Comparison of ENCODE assay signal across 12 mouse cellular contexts in the genomic region with DNA sequence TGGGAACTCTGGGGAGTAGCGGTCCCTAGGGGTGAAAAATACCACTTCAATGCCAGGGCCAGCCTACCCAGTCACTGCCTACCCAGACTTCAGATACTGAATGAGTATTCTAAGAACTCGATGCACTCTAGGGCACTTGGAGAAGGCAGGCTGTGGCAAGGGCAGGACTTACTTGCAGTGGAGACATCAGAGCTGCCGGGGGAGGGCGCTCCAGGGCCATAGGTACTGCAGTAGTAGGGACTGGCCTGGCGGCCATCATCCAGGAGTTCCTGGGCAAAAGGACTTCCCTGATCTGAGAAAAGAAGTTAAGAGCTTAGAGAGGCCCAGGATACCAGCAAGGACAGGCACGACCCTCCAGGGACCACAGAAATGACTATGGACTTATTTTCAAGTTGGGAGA. TPM values are rescaled to one million over a fixed set of nuclear protein-coding genes. Genes with fewer than 3 reads are reported as not detected.
DNase-seq lines count a peak whose midpoint lies in the region; ATAC-seq and TF ChIP-seq lines count a peak whose summit lies in the region.
"Had no signal": no experiment of that assay in that cellular context is flagged by ENCODE, and none has a peak within 500 bp of the region (broad histone marks: within the 10 kb centered on the region; RNA-seq: fewer than 3 reads in every experiment).

No protein-coding gene starts in this region.

- peak; percentile 72 for TF ChIP-seq CTCF in stomach, postnatal 0 days (IDR thresholded peaks at IDR 0.05; ENCODE audit: low read depth)

- DNase-seq in embryonic facial prominence, embryonic 10.5 days (ENCODE audit: low spot score): no peak
- DNase-seq in embryonic facial prominence, embryonic 14.5 days (ENCODE audit: low spot score): no peak
- peak; percentile 70 to 82 for DNase-seq in kidney, postnatal 25 days
- DNase-seq in stomach, postnatal 0 days (ENCODE audit: low spot score): peak; percentile 93
- no peak for DNase-seq in midbrain, embryonic 14.5 days
- DNase-seq: adrenal gland, adult 8-10 months; layer of hippocampus, adult 9-11 months; liver, embryonic 13.5 days had no signal

- peak overlapping the region; percentile 20 for H3K4me2 ChIP-seq in embryonic facial prominence, embryonic 13.5 days
- peak overlapping the region; percentile 15; the same call in 1 of the 2 replicates for H3K4me2 ChIP-seq in embryonic facial prominence, embryonic 14.5 days (ENCODE audit: low read depth, low read length)
- H3K4me2 ChIP-seq in stomach, postnatal 0 days (replicated peaks; ENCODE audit: low read depth): peak overlapping the region; percentile 54
- H3K4me2 ChIP-seq in forebrain, embryonic 15.5 days (replicated peaks): no peak overlapping the region
- no peak overlapping the region for H3K4me2 ChIP-seq in midbrain, embryonic 14.5 days (ENCODE audit: low read length)
- H3K4me2 ChIP-seq: liver, embryonic 13.5 days had no signal

- 77% methylated on average over 6 of the region's 6 CpGs for WGBS in embryonic facial prominence, embryonic 13.5 days
- WGBS in embryonic facial prominence, embryonic 10.5 days: 84% methylated on average over 6 of the region's 6 CpGs
- WGBS in embryonic facial prominence, embryonic 14.5 days: 82% methylated on average over 6 of the region's 6 CpGs
- WGBS in stomach, postnatal 0 days: 60% methylated on average over 6 of the region's 6 CpGs
- 81% methylated on average over 6 of the region's 6 CpGs for WGBS in forebrain, embryonic 15.5 days
- 80% methylated on average over 6 of the region's 6 CpGs for WGBS in midbrain, embryonic 14.5 days

- no peak overlapping the region for H3K27ac ChIP-seq in embryonic facial prominence, embryonic 13.5 days
- no peak overlapping the region for H3K27ac ChIP-seq in embryonic facial prominence, embryonic 10.5 days (replicated peaks)
- H3K27ac ChIP-seq in embryonic facial prominence, embryonic 14.5 days (replicated peaks; ENCODE audit: low read depth, low read length): no peak overlapping the region
- peak overlapping the region; percentile 77 for H3K27ac ChIP-seq in stomach, postnatal 0 days (replicated peaks)
- H3K27ac ChIP-seq in forebrain, embryonic 15.5 days (replicated peaks): no peak overlapping the region
- H3K27ac ChIP-seq in midbrain, embryonic 14.5 days (replicated peaks; ENCODE audit: low read depth, low read length): no peak overlapping the region
- H3K27ac ChIP-seq: liver, embryonic 13.5 days had no signal

- no peak overlapping the region for H3K4me3 ChIP-seq in embryonic facial prominence, embryonic 13.5 days
- no peak overlapping the region for H3K4me3 ChIP-seq in embryonic facial prominence, embryonic 10.5 days
- no peak overlapping the region for H3K4me3 ChIP-seq in embryonic facial prominence, embryonic 14.5 days (ENCODE audit: low read depth, low read length)
- peak overlapping the region; percentile 44 for H3K4me3 ChIP-seq in stomach, postnatal 0 days (ENCODE audit: low read depth, low read length)
- H3K4me3 ChIP-seq in forebrain, embryonic 15.5 days: no peak overlapping the region
- H3K4me3 ChIP-seq in midbrain, embryonic 14.5 days (replicated peaks; ENCODE audit: low read depth, low read length): no peak overlapping the region
- H3K4me3 ChIP-seq: liver, embryonic 13.5 days had no signal

- H3K36me3 ChIP-seq in embryonic facial prominence, embryonic 13.5 days: peaks cover under 1% of the 10 kb centered on the region; the same call in 1 of the 2 replicates
- peaks cover under 1% of the 10 kb centered on the region; the same call in 1 of the 2 replicates for H3K36me3 ChIP-seq in embryonic facial prominence, embryonic 10.5 days (replicated peaks)
- no peaks in the 10 kb centered on the region for H3K36me3 ChIP-seq in embryonic facial prominence, embryonic 14.5 days (ENCODE audit: control insufficient read depth, insufficient read depth, low read length)
- H3K36me3 ChIP-seq in stomach, postnatal 0 days (ENCODE audit: control insufficient read depth, insufficient read depth, low read length): no peaks in the 10 kb centered on the region
- H3K36me3 ChIP-seq in forebrain, embryonic 15.5 days: no peaks in the 10 kb centered on the region
- H3K36me3 ChIP-seq in midbrain, embryonic 14.5 days (ENCODE audit: control insufficient read depth, insufficient read depth, low read length): no peaks in the 10 kb centered on the region
- H3K36me3 ChIP-seq: liver, embryonic 13.5 days had no signal

- no peaks in the 10 kb centered on the region for H3K9me3 ChIP-seq in embryonic facial prominence, embryonic 13.5 days
- H3K9me3 ChIP-seq in embryonic facial prominence, embryonic 10.5 days: no peaks in the 10 kb centered on the region
- no peaks in the 10 kb centered on the region for H3K9me3 ChIP-seq in embryonic facial prominence, embryonic 14.5 days (ENCODE audit: control insufficient read depth, low read length)
- no peaks in the 10 kb centered on the region for H3K9me3 ChIP-seq in stomach, postnatal 0 days (ENCODE audit: control insufficient read depth, low read length)
- H3K9me3 ChIP-seq in forebrain, embryonic 15.5 days: no peaks in the 10 kb centered on the region
- H3K9me3 ChIP-seq in midbrain, embryonic 14.5 days (ENCODE audit: control insufficient read depth, low read length): no peaks in the 10 kb centered on the region
- H3K9me3 ChIP-seq: liver, embryonic 13.5 days had no signal

- ATAC-seq in embryonic facial prominence, embryonic 13.5 days (ENCODE audit: insufficient number of reproducible peaks, insufficient read depth, low FRiP score, low TSS enrichment, low read depth): no peak
- ATAC-seq in embryonic facial prominence, embryonic 14.5 days (ENCODE audit: low read depth): no peak
- ATAC-seq in stomach, postnatal 0 days (ENCODE audit: low FRiP score, low TSS enrichment): peak; percentile 28; the same call in 1 of the 2 replicates
- ATAC-seq in forebrain, embryonic 15.5 days (replicated peaks): no peak
- ATAC-seq in midbrain, embryonic 14.5 days (ENCODE audit: low FRiP score, low TSS enrichment): no peak
- no peak for ATAC-seq in megakaryocyte progenitor cell, adult 5-6 weeks (replicated peaks; ENCODE audit: poor library complexity)
- ATAC-seq: CD4-positive, CD25-positive, alpha-beta regulatory T cell, adult 4 months had no signal

- H3K9ac ChIP-seq in embryonic facial prominence, embryonic 13.5 days: no peak overlapping the region
- H3K9ac ChIP-seq in embryonic facial prominence, embryonic 14.5 days (ENCODE audit: low read depth, low read length): no peak overlapping the region
- H3K9ac ChIP-seq in stomach, postnatal 0 days (ENCODE audit: low read length): peak overlapping the region; percentile 68
- no peak overlapping the region for H3K9ac ChIP-seq in forebrain, embryonic 15.5 days (replicated peaks)
- no peak overlapping the region for H3K9ac ChIP-seq in midbrain, embryonic 14.5 days (replicated peaks; ENCODE audit: low read length)
- H3K9ac ChIP-seq: liver, embryonic 13.5 days had no signal

- H3K27me3 ChIP-seq in embryonic facial prominence, embryonic 13.5 days: no peaks in the 10 kb centered on the region
- H3K27me3 ChIP-seq in embryonic facial prominence, embryonic 10.5 days (replicated peaks; ENCODE audit: low read depth, poor library complexity, severe bottlenecking): 0 out of 2 replicates have a peak, but pooled peaks cover 3% of the 10 kb centered on the region
- no peaks in the 10 kb centered on the region for H3K27me3 ChIP-seq in embryonic facial prominence, embryonic 14.5 days (replicated peaks; ENCODE audit: control insufficient read depth, insufficient read depth, low read length)
- H3K27me3 ChIP-seq in stomach, postnatal 0 days (ENCODE audit: control insufficient read depth, insufficient read depth, low read length): no peaks in the 10 kb centered on the region
- no peaks in the 10 kb centered on the region for H3K27me3 ChIP-seq in forebrain, embryonic 15.5 days
- no peaks in the 10 kb centered on the region for H3K27me3 ChIP-seq in midbrain, embryonic 14.5 days (ENCODE audit: control insufficient read depth, insufficient read depth, low read length)

- TF ChIP-seq EP300 in stomach, postnatal 0 days (optimal IDR thresholded peaks at IDR 0.05): no peak

- H3K4me1 ChIP-seq in embryonic facial prominence, embryonic 13.5 days: peaks cover 25% of the 10 kb centered on the region
- peaks cover 68% of the 10 kb centered on the region for H3K4me1 ChIP-seq in embryonic facial prominence, embryonic 10.5 days
- H3K4me1 ChIP-seq in embryonic facial prominence, embryonic 14.5 days (ENCODE audit: control insufficient read depth, insufficient read depth, low read length): peaks cover 18% of the 10 kb centered on the region
- H3K4me1 ChIP-seq in stomach, postnatal 0 days (replicated peaks; ENCODE audit: control insufficient read depth, insufficient read depth): peaks cover 2% of the 10 kb centered on the region; the same call in 1 of the 2 replicates
- H3K4me1 ChIP-seq in forebrain, embryonic 15.5 days: peaks cover 11% of the 10 kb centered on the region
- peaks cover 9% of the 10 kb centered on the region; the same call in 1 of the 2 replicates for H3K4me1 ChIP-seq in midbrain, embryonic 14.5 days (ENCODE audit: control insufficient read depth, insufficient read depth, low read length)

RNA-seq across cellular contexts. Expression of gene Elf3, which starts 2.1 kb away (rescaled TPM):
- polyA plus RNA-seq in embryonic facial prominence, embryonic 13.5 days (2015; fragmentation: Nextera tagmentation; extraction: Ambion mirVana): 9.0 and 12.2 TPM in 2 replicates
- polyA plus RNA-seq in embryonic facial prominence, embryonic 10.5 days (2016; fragmentation: Nextera tagmentation; extraction: Ambion mirVana): 6.3 and 6.4 TPM in 2 replicates
- 10.0 and 13.8 TPM in 2 replicates for polyA plus RNA-seq in embryonic facial prominence, embryonic 14.5 days (2014; fragmentation: Nextera tagmentation; extraction: Ambion mirVana)
- polyA plus RNA-seq in stomach, postnatal 0 days (2015; fragmentation: Nextera tagmentation; extraction: Ambion mirVana): 152 and 162 TPM in 2 replicates
- 0.28 and 0.43 TPM in 2 replicates for polyA plus RNA-seq in forebrain, embryonic 15.5 days (2015; fragmentation: Nextera tagmentation; extraction: Ambion mirVana)
- polyA plus RNA-seq in midbrain, embryonic 14.5 days (2014; fragmentation: Nextera tagmentation; extraction: Ambion mirVana): 0.15 and 0.25 TPM in 2 replicates
- not detected in 2 replicates for total RNA-seq in megakaryocyte progenitor cell, adult 5-6 weeks (2015)
- 0.17 TPM in 1 of 2 replicates, not detected in the other for total RNA-seq in megakaryocyte progenitor cell, adult 5-6 weeks (2017)
- polyA plus RNA-seq: CD4-positive, CD25-positive, alpha-beta regulatory T cell, adult 4 months had no signal

RNA-seq across cellular contexts. Expression of gene Rnpep, which starts 27.6 kb away (rescaled TPM):
- 87.9 and 93.5 TPM in 2 replicates for polyA plus RNA-seq in embryonic facial prominence, embryonic 13.5 days (2015; fragmentation: Nextera tagmentation; extraction: Ambion mirVana)
- 97.1 and 100 TPM in 2 replicates for polyA plus RNA-seq in embryonic facial prominence, embryonic 10.5 days (2016; fragmentation: Nextera tagmentation; extraction: Ambion mirVana)
- 78.1 and 79.9 TPM in 2 replicates for polyA plus RNA-seq in embryonic facial prominence, embryonic 14.5 days (2014; fragmentation: Nextera tagmentation; extraction: Ambion mirVana)
- polyA plus RNA-seq in stomach, postnatal 0 days (2015; fragmentation: Nextera tagmentation; extraction: Ambion mirVana): 54.7 and 61.2 TPM in 2 replicates
- 96.0 and 98.8 TPM in 2 replicates for polyA plus RNA-seq in forebrain, embryonic 15.5 days (2015; fragmentation: Nextera tagmentation; extraction: Ambion mirVana)
- polyA plus RNA-seq in midbrain, embryonic 14.5 days (2014; fragmentation: Nextera tagmentation; extraction: Ambion mirVana): 74.3 and 91.6 TPM in 2 replicates
- 79.1 and 93.5 TPM in 2 replicates for total RNA-seq in megakaryocyte progenitor cell, adult 5-6 weeks (2015)
- 77.3 and 83.4 TPM in 2 replicates for total RNA-seq in megakaryocyte progenitor cell, adult 5-6 weeks (2017)

RNA-seq across cellular contexts. Expression of gene Timm17a, which starts 57.3 kb away (rescaled TPM):
- polyA plus RNA-seq in embryonic facial prominence, embryonic 13.5 days (2015; fragmentation: Nextera tagmentation; extraction: Ambion mirVana): 165 and 192 TPM in 2 replicates
- polyA plus RNA-seq in embryonic facial prominence, embryonic 10.5 days (2016; fragmentation: Nextera tagmentation; extraction: Ambion mirVana): 213 and 215 TPM in 2 replicates
- 215 and 224 TPM in 2 replicates for polyA plus RNA-seq in embryonic facial prominence, embryonic 14.5 days (2014; fragmentation: Nextera tagmentation; extraction: Ambion mirVana)
- polyA plus RNA-seq in stomach, postnatal 0 days (2015; fragmentation: Nextera tagmentation; extraction: Ambion mirVana): 237 and 250 TPM in 2 replicates
- polyA plus RNA-seq in forebrain, embryonic 15.5 days (2015; fragmentation: Nextera tagmentation; extraction: Ambion mirVana): 141 and 151 TPM in 2 replicates
- polyA plus RNA-seq in midbrain, embryonic 14.5 days (2014; fragmentation: Nextera tagmentation; extraction: Ambion mirVana): 136 and 154 TPM in 2 replicates
- 81.8 and 87.0 TPM in 2 replicates for total RNA-seq in megakaryocyte progenitor cell, adult 5-6 weeks (2015)
- 36.7 and 48.2 TPM in 2 replicates for total RNA-seq in megakaryocyte progenitor cell, adult 5-6 weeks (2017)

Comparison
In these comparisons a context has a peak if more than half of its experiments do, and no peak if none do; other contexts are left out.
1. H3K4me2 ChIP-seq: peak in embryonic facial prominence, embryonic 13.5 days (single experiment), embryonic facial prominence, embryonic 14.5 days (single experiment) and stomach, postnatal 0 days (single experiment); none in forebrain, embryonic 15.5 days (single experiment) and midbrain, embryonic 14.5 days (single experiment).
2. DNase-seq: peak in kidney, postnatal 25 days (2 of 2) and stomach, postnatal 0 days (single experiment); none in embryonic facial prominence, embryonic 10.5 days (single experiment), embryonic facial prominence, embryonic 14.5 days (single experiment) and midbrain, embryonic 14.5 days (single experiment).
3. RNA of gene Elf3, which starts 2.1 kb away (polyA plus RNA-seq): 152 to 162 TPM in stomach, postnatal 0 days; 10.0 to 13.8 TPM in embryonic facial prominence, embryonic 14.5 days, 9.0 to 12.2 TPM in embryonic facial prominence, embryonic 13.5 days, 6.3 to 6.4 TPM in embryonic facial prominence, embryonic 10.5 days, 0.28 to 0.43 TPM in forebrain, embryonic 15.5 days and 0.15 to 0.25 TPM in midbrain, embryonic 14.5 days; every median in the first group is over 10 times any median in the second.